Mouse (Mus musculus) gastrocnemius, adult 8-10 months (tissue): ENCODE results near the gene Dot1l. TPM values are rescaled to one million over a fixed set of nuclear protein-coding genes. Genes with fewer than 3 reads are reported as not detected.

Experiments used
- DNase-seq, 2 experiments: peaks; one replicate each; pipeline ENCODE4 v3.0.0; 2022; ENCODE audit warnings: low spot score in 2 of 2
- microRNA-seq: library from miRNA; unstranded; fragments of <30 nt; microRNA quantifications from one replicate; pipeline ENCODE4 v1.2.0, GENCODE M21; 2022
- total RNA-seq, 4 experiments: library from RNA; stranded (reverse); gene quantifications; 2 replicates each; pipeline ENCODE4 v1.2.4; 2022

The Dot1l gene
- total RNA-seq, 4 experiments from 2014 or later = 12.4 to 13.8 (median 13.5) TPM

DNA sequence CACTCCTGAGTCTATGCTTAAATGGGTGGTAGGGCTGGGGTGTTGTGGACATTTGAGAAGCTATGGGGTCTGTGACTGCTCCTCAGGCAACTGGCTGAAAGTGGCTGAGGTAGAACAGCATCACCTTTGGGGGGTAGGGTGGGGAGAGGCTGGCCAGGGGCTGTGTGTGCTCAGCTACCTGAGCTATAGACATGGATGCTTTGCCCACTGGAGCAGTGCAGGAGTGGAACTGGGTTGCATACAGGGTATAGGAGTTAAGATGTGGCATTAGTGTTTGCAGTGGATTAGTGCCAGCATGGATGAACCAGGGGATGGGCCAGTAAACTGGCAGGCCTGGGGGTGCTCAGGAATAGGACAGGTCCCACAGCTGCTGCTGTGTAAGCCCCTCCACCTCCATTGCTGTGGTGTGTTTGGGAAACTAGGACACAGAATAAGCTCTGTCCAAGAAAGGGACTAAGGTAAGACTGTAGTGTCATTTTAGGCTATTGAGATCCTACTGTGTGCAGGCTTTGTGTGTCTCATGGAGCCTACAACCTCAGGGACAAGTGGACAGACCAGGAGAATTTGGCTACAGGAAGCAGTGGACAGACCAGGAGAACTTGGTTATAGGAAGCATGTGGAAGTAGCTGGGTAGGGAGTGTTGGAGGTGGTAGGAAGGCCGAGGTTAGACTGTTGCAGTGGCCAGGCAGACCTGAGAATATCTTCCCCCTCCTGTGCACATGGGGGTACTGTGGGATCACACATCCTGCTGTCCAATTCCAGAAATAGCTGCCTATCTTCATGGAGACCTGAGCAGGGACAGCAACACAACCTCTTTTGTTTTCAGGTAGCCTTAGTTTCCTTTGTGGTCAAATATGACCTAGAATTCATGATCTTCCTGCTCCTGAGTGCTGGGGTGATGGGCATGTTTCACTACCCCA, 74.6 kb downstream of the Dot1l start:
- DNase-seq = no peak

DNA sequence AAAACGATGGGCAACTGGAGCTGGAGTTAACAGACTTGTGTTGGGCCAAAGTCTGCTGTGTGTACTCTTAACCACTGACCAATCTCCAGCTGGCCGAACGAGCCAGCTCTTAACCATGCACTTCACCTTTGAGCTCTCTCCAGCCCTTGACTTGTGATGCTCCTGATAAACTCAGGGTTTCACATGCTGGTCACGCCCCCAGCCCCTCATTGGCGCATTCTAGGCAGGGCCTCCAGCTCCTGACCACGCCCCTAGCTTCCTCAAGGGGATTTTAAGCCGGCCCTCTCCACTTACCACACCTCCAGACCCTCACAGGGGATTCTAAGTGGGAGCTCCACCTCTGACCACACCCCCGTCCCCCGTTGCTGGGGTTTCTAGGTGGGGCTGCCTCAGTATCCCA, 76.1 kb downstream of the Dot1l start:
- DNase-seq = peak in 1 of 2 experiments; percentile 40

DNA sequence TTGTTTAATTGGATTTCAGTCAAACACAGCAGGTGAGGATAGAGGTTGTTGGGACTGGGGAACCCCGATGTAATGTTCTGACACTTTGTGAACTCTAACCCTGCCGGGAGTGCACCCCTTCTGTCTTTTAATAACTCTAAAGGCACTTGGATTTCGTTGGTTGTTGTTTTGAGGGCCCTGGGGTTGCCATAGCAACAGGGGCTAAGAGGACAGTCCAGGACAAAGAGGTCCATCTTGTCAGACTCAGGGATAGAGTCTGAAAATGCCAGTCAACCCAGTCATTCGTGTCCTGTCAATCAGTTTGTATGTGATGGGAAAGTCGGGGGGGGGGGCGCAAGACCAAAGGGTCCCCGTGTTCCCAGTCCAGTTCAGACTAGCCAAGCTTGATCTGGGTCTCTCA, 77.8 kb downstream of the Dot1l start:
- DNase-seq = no peak

DNA sequence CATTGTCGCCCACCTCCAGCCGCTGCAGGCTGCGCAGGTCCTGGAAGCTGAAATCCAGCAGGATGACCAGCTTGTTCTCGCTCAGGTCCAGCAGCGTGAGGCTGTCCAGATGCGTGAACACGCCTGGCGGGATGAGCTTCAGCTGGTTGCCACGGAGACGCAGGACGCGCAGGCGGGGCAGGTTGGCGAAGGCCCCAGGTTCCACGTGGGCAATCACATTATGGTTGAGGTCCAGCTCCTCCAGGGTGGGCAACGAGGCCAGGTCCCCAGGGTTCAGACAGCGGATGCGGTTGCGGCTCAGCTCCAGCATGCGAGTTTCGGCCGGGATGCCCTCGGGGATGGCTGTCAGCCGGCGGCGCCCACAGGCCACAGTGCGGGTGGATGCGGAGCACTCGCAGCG, 80.6 kb downstream of the Dot1l start:
- no peak for DNase-seq

DNA sequence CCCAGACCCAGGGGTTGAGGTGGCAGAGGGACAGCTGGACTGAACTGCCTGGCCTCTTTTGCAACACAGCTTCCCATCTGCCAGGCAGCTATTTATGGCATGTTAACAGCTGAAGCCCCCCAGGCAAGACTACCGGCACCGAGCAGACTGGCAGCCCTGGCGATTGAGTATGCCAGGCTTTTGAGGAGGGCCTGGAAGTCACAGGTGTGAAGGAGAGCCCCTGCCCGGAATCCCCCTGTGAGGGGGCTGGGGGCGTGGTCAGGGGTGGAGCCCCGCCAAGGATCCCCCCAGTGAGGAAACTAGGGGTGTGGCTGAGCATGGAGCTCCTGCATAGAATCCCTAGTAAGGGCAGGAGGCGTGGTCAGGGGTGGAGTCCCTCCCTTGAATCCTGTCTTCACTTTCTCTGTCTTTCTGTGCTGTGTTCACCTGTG, 82.0 kb downstream of the Dot1l start:
- peak in 1 of 2 experiments; percentile 48 for DNase-seq

DNA sequence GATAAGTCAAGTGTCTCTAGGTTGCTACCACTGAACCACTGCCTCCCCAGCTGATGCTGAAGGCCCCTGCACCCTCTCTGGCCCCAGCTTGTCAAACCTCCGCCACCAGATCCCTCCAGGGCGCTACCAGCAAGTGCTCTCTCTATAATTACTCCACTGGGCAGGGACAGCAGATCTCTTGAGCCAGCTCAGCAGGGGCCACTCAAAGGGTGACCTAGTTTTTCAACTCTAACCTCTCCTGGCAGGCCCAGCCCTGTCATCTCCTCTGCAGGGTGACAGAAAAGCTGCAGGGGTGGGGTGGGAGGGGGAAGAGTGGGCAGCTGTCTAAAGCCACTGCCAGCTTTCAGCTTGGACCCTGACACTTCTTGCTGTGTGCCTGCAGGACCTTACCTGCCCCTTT, 82.8 kb downstream of the Dot1l start:
- peak; percentile 61 to 77 for DNase-seq

DNA sequence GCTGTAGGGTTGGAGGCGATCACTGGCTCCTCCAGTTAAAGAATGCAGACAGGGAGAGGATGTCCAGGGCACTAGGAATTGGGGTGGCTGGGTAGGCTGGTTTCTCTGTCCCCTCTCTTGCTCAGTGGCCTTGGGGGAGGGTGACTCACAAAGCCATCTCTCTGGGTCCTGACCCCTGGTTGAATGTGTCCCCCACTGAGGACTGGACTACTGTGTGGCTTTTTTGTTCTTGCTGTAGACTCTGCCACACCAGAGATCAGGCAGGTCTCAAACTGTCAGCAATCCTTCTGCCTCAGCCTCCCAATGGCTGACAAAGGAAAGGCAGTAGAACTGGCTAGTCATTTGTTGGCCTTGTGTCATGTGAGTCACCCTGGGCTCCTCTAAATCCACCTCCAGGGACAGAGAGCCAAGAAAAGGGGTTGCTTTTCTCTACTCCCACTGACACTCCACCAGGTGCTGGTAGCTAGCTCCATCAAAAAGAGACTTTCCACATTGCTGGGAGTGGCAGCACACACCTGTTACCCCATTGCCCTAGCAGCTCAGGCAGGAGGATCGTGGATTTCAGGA, 83.4 kb downstream of the Dot1l start:
- DNase-seq = no peak

DNA sequence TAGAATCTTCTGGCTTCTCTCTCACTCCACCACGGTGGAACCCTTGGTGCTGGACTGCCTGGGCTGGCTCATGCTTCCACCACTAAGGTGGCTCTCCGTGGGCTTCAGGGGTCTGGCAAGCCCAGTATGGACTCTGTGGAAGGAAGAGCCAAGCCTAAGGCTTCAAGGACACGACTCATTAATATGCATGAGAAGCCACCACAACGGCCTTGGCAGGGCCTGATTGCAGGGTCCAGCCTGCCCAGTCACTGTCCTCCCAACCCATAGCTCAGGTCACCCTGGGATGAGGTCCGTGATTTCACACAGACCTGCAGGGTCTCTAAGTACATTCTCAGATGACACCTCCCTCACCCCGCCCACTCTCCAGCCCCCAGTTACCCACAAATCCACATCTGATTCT, 84.8 kb downstream of the Dot1l start:
- DNase-seq = no peak

DNA sequence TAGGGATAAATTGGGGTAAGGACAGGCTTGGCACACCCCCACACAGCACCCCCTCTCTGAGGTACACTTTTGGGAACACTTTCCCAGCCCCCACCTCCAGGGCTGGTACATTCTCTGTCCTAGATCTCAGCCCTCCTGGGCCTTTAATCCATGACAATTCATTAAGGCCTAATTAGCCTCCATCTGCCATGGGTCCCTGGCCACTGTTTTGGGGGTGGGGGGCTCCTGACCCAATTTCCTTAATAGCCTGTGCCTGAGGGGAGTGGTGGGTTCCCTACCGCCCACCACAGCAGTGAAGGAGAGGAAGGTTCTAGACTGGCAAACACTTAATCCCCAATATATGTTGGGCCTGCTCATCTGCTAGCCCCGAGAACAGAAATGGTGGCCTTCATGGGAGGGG, 86.7 kb downstream of the Dot1l start:
- DNase-seq = no peak

DNA sequence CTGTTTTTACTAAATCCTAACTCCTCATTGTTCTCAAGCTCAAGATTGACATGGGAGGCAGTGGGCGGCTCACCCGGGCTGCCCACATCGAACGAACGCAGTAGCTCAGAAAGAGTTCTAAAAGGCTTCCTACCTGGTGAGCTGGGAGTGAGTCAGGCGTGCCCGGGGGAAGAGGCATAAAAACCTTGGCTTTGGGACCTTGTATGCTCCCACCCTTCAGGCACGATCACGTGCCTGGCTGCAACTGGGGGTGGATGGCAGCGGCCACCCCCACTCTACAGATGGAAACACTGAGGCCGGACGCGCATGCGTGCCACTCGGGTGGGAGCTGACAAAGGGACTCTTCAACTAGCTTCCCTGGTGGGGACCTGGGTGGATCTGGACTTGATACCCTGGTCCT, 87.3 kb downstream of the Dot1l start:
- DNase-seq = no peak

DNA sequence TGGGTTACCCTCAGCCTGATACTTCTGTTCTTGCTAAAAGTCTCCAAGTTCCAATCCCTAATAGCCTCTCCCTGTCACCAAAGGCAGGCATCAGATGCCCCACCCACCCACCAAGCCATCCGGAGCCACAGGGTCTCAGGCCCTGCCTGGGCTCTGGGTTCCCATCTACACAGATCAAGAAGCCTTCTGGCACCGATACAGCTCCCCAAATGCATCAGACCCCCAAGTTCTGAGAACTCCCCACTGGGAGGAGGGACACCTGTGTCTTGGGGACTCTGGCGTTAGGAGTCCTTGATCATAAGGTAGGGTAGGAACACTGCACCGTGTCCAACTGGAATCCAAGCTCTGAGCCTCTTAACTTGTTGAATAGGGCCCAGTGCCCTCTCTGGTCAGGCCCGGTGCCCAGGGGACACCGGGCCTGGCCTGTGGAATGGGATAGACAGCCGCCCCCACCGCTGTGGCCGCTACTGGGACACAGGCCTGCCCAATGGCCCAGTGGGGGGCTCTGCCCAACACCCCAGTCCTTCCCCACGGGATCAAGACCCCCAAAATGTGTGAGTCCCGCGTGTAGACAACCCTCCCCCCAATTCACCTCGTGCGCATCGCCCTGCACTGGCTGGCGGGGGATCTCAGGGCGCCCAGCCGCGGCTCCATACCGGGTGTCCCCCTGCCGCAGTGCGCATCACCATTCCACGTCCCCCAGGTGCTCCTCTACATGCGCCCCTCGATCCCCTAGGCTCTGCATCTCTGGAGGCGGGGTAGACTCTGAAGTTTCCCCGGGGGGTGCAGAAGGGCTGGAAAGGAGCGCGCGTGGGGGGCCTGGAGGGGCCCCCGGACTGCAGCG, 88.3 kb downstream of the Dot1l start:
- no peak for DNase-seq

DNA sequence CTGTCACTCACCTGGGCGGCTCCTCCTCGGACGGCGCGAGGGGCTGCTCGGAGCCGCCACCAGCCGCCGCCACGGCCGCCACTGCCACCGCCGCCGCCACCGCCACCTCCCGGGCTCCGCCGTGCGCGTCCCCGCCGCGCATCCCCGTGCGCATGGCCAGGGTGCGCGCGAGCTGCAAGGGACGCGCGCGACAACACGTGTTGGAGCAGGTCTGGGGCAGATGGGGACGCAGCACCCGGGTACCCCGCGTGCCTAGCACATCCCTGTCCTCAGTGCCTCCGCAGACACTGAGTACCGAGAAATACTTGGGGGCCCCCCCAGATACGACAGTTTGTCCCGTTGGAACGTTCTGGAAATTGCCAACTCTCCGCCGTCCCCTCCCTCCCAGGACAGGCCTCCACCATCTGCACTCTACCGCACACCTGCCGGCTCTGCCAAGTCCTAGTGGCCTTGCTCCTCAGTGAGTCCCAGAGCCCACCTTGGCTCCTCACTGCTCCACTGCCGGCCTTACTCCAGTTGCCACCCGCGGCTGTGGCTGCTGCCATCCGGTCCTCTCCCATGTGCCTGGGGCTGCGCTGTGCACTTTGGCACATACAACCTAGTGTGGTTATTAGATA, 89.0 kb downstream of the Dot1l start, which contains the start of gene Lingo3:
Lingo3 (minus strand) TSS at position 109 of the 617 bp plus-strand sequence.
- no peak for DNase-seq

Small RNAs within 50 kb of the gene (microRNA-seq; reads per million reads assigned to microRNA genes)
- gene Mir1982 = 4.2 reads per million

Other genes starting within 250 kb of the Dot1l start
- gene Atp8b3, start 216.1 kb upstream of the Dot1l start, total RNA-seq = not detected
- gene Rexo1, start 193.6 kb upstream of the Dot1l start, total RNA-seq = 10 to 100 TPM in 2 of 4 experiments, 1 to 10 TPM in 2; 8.5 to 11.1 (median 10.1) TPM
- gene Klf16, start 177.9 kb upstream of the Dot1l start, total RNA-seq = 1 to 10 TPM; 1.1 to 2.0 (median 1.3) TPM
- 10 to 100 TPM; 70.5 to 80.7 (median 77.3) TPM for gene Abhd17a, start 164.9 kb upstream of the Dot1l start, total RNA-seq
- 10 to 100 TPM; 17.4 to 21.2 (median 19.2) TPM for gene Scamp4, start 152.3 kb upstream of the Dot1l start, total RNA-seq
- under 1 TPM in 3 of 4 experiments, not detected in 1; 0.29 to 0.43 (median 0.36) TPM for gene Adat3, start 152.3 kb upstream of the Dot1l start, total RNA-seq
- under 1 TPM in 2 of 4 experiments, not detected in 2; 0.20 to 0.24 TPM for gene Gm49322, start 149.2 kb upstream of the Dot1l start, total RNA-seq
- gene Csnk1g2, start 132.4 kb upstream of the Dot1l start, total RNA-seq = 100 to 1,000 TPM; 124 to 147 (median 144) TPM
- 10 to 100 TPM; 36.7 to 40.7 (median 39.7) TPM for gene Btbd2, start 98.1 kb upstream of the Dot1l start, total RNA-seq
- 100 to 1,000 TPM; 226 to 292 (median 253) TPM for gene Mknk2, start 77.1 kb upstream of the Dot1l start, total RNA-seq
- gene Mob3a, start 53.2 kb upstream of the Dot1l start, total RNA-seq = 1 to 10 TPM; 2.6 to 3.6 (median 3.4) TPM
- gene Izumo4, start 53.0 kb upstream of the Dot1l start, total RNA-seq = 1 to 10 TPM; 1.0 to 3.1 (median 2.7) TPM
- 10 to 100 TPM; 24.1 to 29.3 (median 27.8) TPM for gene Ap3d1, start 12.9 kb upstream of the Dot1l start, total RNA-seq
- 10 to 100 TPM; 26.0 to 33.2 (median 29.9) TPM for gene Sf3a2, start 43.0 kb downstream of the Dot1l start, total RNA-seq
- 10 to 100 TPM; 24.2 to 34.4 (median 32.0) TPM for gene Plekhj1, start 43.4 kb downstream of the Dot1l start, total RNA-seq
- under 1 TPM in 3 of 4 experiments, not detected in 1; 0.22 to 0.40 (median 0.24) TPM for gene Amh, start 50.0 kb downstream of the Dot1l start, total RNA-seq
- gene Jsrp1, start 58.3 kb downstream of the Dot1l start, total RNA-seq = 100 to 1,000 TPM; 455 to 508 (median 490) TPM
- gene Oaz1, start 71.5 kb downstream of the Dot1l start, total RNA-seq = 1,000 to 10,000 TPM in 1 of 4 experiments, 100 to 1,000 TPM in 3; 735 to 1,031 (median 850) TPM
- gene Lingo3, start 88.8 kb downstream of the Dot1l start, total RNA-seq = 10 to 100 TPM in 3 of 4 experiments, 1 to 10 TPM in 1; 7.4 to 12.5 (median 10.4) TPM
- gene Lsm7, start 100.0 kb downstream of the Dot1l start, total RNA-seq = 10 to 100 TPM in 3 of 4 experiments, 1 to 10 TPM in 1; 6.2 to 19.0 (median 14.5) TPM
- 10 to 100 TPM; 11.3 to 12.5 (median 11.7) TPM for gene Sppl2b, start 100.1 kb downstream of the Dot1l start, total RNA-seq
- under 1 TPM in 1 of 4 experiments, not detected in 3; 0.13 TPM for gene Tmprss9, start 116.6 kb downstream of the Dot1l start, total RNA-seq
- 100 to 1,000 TPM; 119 to 143 (median 123) TPM for gene Timm13, start 145.8 kb downstream of the Dot1l start, total RNA-seq
- gene Lmnb2, start 163.0 kb downstream of the Dot1l start, total RNA-seq = 1 to 10 TPM; 2.1 to 4.0 (median 2.3) TPM
- 10 to 100 TPM in 3 of 4 experiments, 1 to 10 TPM in 1; 6.8 to 31.8 (median 26.9) TPM for gene Gadd45b, start 174.9 kb downstream of the Dot1l start, total RNA-seq